Mouse (Mus musculus) erythroblast, embryonic 14.5 days (primary cell): Measurements from ENCODE around the gene Bicra.

Experiments used
- GATA1 ChIP-seq: IDR thresholded peaks from 2 replicates; pipeline ENCODE4 v1.6.1; 2012; ENCODE audit warnings: low read length, inconsistent platforms, mixed read lengths
- TAL1 ChIP-seq: IDR thresholded peaks from 3 replicates; pipeline ENCODE4 v1.6.1; 2012; ENCODE audit warnings: low read length, inconsistent platforms, mixed read lengths

DNA sequence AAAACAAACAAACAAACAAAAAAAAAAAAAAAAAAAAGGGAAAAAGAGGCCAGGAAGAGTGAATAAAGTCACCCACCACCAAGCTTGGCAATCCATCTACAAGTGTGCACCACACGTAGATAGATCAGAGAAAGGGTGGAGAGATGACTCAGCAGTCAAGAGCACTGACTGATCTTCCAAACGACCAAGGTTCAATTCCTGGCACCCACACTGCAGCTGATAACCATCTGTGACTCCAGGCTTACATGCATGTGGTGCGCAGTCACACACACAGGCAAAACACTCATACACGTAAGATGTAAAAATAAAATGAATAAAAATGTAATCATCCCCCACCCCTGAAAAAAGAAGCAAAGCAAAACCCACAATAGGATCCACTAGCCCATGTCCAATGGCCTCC is 44.7 kb downstream of the Bicra start:
- TF ChIP-seq GATA1 = no peak
- TF ChIP-seq TAL1 = no peak
